Mouse (Mus musculus) limb, embryonic 11.5 days (tissue): ENCODE results near the gene Scarb1. TPM values are rescaled to one million over a fixed set of nuclear protein-coding genes. Genes with fewer than 3 reads are reported as not detected.

Experiments
- ATAC-seq: fragments of 200-750 bp; cut with Nextera tagmentation; 2 replicates; pipeline ENCODE4 v1.8.0; 2017; ENCODE audit warnings: low read depth; ENCODE audit not compliant: insufficient number of reproducible peaks, low FRiP score, low TSS enrichment
- DNase-seq: peaks from one replicate; pipeline ENCODE4 v3.0.0-alpha.2; 2015; ENCODE audit warnings: low spot score
- H3K27ac ChIP-seq: fragments of 300-500 bp; sonication (generic); replicated peaks from 2 replicates; pipeline ENCODE4 v1.5.1; 2014; ENCODE audit warnings: low read depth, mild to moderate bottlenecking, low read length
- H3K27me3 ChIP-seq: fragments of 300-500 bp; sonication (generic); 2 replicates; pipeline ENCODE4 v1.6.1; 2014; ENCODE audit warnings: mild to moderate bottlenecking, low read length, mixed read lengths; ENCODE audit not compliant: control insufficient read depth, insufficient read depth
- H3K36me3 ChIP-seq: fragments of 300-500 bp; sonication (generic); 2 replicates; pipeline ENCODE4 v1.6.1; 2014; ENCODE audit warnings: mild to moderate bottlenecking, low read length, moderate library complexity, mixed read lengths; ENCODE audit not compliant: control insufficient read depth, insufficient read depth
- H3K4me1 ChIP-seq: fragments of 300-500 bp; sonication (generic); 2 replicates; pipeline ENCODE4 v1.6.1; 2014; ENCODE audit warnings: low read length, mixed read lengths; ENCODE audit not compliant: control insufficient read depth, insufficient read depth
- H3K4me2 ChIP-seq: fragments of 300-500 bp; sonication (generic); 2 replicates; pipeline ENCODE4 v1.6.1; 2014; ENCODE audit warnings: low read depth, mild to moderate bottlenecking, moderate library complexity; ENCODE audit not compliant: severe bottlenecking
- H3K4me3 ChIP-seq: fragments of 300-500 bp; sonication (generic); 2 replicates; pipeline ENCODE4 v1.5.1; 2014; ENCODE audit warnings: low read depth, low read length
- H3K9ac ChIP-seq: fragments of 300-500 bp; sonication (generic); 2 replicates; pipeline ENCODE4 v1.6.1; 2014; ENCODE audit warnings: mild to moderate bottlenecking, low read length
- H3K9me3 ChIP-seq: fragments of 300-500 bp; sonication (generic); 2 replicates; pipeline ENCODE4 v1.6.1; 2016; ENCODE audit warnings: low read length; ENCODE audit not compliant: control insufficient read depth
- WGBS: fragments of 180-500 bp; shearing (Covaris S2); extraction: QIAGEN DNeasy Blood & Tissue Kit; methylation state at CpG from one replicate; pipeline ENCODE4 v1.1.7; 2014; 5-methylcytosine and 5-hydroxymethylcytosine counted together
- polyA plus RNA-seq: library from polyadenylated mRNA; unstranded; fragments of >200 nt; fragmentation: Nextera tagmentation; extraction: Ambion mirVana; gene quantifications from 2 replicates; pipeline ENCODE4 v1.2.1, GENCODE M21; 2014

Gene Scarb1
- polyA plus RNA-seq, 1 experiment from 2014 or later: 30.3 TPM

DNA sequence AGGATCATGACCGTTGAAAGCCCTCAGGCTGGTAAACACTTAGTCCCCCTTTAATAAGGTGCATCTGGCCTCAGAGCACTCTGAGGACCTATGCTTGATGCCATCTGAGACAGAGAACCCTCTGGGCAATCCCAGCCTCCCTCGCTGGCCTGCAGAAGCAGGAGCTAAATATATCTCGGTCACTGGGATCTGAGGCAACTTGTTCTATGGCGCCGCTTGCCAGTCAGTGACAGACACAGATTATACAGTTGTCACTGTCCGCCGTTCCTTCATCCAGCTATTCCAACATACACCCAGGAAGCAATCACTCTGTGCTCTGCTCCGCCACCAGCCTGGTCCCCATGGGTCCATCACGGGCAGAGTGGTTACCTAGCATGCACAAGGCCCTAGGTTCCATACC lies 74.8 kb downstream of the Scarb1 start:
- no peak for ATAC-seq
- Histone ChIP-seq H3K36me3 (no peaks in the 10 kb centered on the region; the same call in 1 of the 2 replicates), H3K27ac (no peak overlapping the region), H3K4me3 (no peak overlapping the region), H3K9me3 (no peaks in the 10 kb centered on the region), H3K4me2 (no peak overlapping the region), H3K27me3 (no peaks in the 10 kb centered on the region), H3K9ac (no peak overlapping the region), H3K4me1 (peaks cover 8% of the 10 kb centered on the region)
- DNase-seq: no peak
- 77% methylated on average over 9 of the region's 9 CpGs for WGBS

- no peaks in the 10 kb centered on the region for H3K9me3 ChIP-seq
- no peaks in the 10 kb centered on the region for H3K27me3 ChIP-seq
- WGBS: 9% methylated on average over 17 of the region's 17 CpGs
- no peak for ATAC-seq
- H3K9ac ChIP-seq: no peak overlapping the region
- H3K27ac ChIP-seq: no peak overlapping the region
- peaks cover 8% of the 10 kb centered on the region for H3K4me1 ChIP-seq
- DNase-seq: peak; percentile 69
- H3K4me2 ChIP-seq: no peak overlapping the region
- no peak overlapping the region for H3K4me3 ChIP-seq
- no peaks in the 10 kb centered on the region; the same call in 1 of the 2 replicates for H3K36me3 ChIP-seq
Observed at GRCm38 (mm10) chr5:125264700-125265099, 76.2 kb downstream of the Scarb1 start.

GRCm38 (mm10) chr5:125262578-125262977 lies 78.3 kb downstream of the Scarb1 start:
- Histone ChIP-seq H3K4me2 (no peak overlapping the region), H3K9ac (no peak overlapping the region), H3K4me1 (0 out of 2 replicates have a peak, but pooled peaks cover 3% of the 10 kb centered on the region), H3K9me3 (no peaks in the 10 kb centered on the region), H3K27ac (no peak overlapping the region), H3K27me3 (no peaks in the 10 kb centered on the region), H3K36me3 (no peaks in the 10 kb centered on the region; the same call in 1 of the 2 replicates), H3K4me3 (no peak overlapping the region)
- 67% methylated on average over 7 of the region's 7 CpGs for WGBS
- ATAC-seq (no peak), DNase-seq (no peak)

- DNase-seq (no peak), ATAC-seq (no peak)
- Histone ChIP-seq H3K27ac (no peak overlapping the region), H3K9ac (no peak overlapping the region), H3K4me1 (no peaks in the 10 kb centered on the region), H3K36me3 (no peaks in the 10 kb centered on the region), H3K9me3 (no peaks in the 10 kb centered on the region), H3K27me3 (no peaks in the 10 kb centered on the region), H3K4me3 (no peak overlapping the region), H3K4me2 (no peak overlapping the region)
- WGBS: 53% methylated on average over 4 of the region's 5 CpGs
Observed at GRCm38 (mm10) chr5:125253917-125254316, 87.0 kb downstream of the Scarb1 start.

- H3K27ac ChIP-seq: no peak overlapping the region
- WGBS: 87% methylated on average over 3 of the region's 3 CpGs
- H3K4me3 ChIP-seq: no peak overlapping the region
- no peaks in the 10 kb centered on the region for H3K4me1 ChIP-seq
- H3K36me3 ChIP-seq: no peaks in the 10 kb centered on the region
- ATAC-seq (no peak), DNase-seq (no peak)
- no peaks in the 10 kb centered on the region for H3K27me3 ChIP-seq
- H3K4me2 ChIP-seq: no peak overlapping the region
- no peak overlapping the region for H3K9ac ChIP-seq
- H3K9me3 ChIP-seq: no peaks in the 10 kb centered on the region
Observed at GRCm38 (mm10) chr5:125253448-125253847, 87.4 kb downstream of the Scarb1 start.

GRCm38 (mm10) chr5:125252664-125253063 lies 88.2 kb downstream of the Scarb1 start:
- no peaks in the 10 kb centered on the region for H3K4me1 ChIP-seq
- no peaks in the 10 kb centered on the region for H3K36me3 ChIP-seq
- no peaks in the 10 kb centered on the region for H3K9me3 ChIP-seq
- H3K27me3 ChIP-seq: no peaks in the 10 kb centered on the region
- no peak overlapping the region for H3K27ac ChIP-seq
- H3K9ac ChIP-seq: no peak overlapping the region
- DNase-seq (no peak), ATAC-seq (no peak)
- 73% methylated on average over 8 of the region's 8 CpGs for WGBS
- H3K4me2 ChIP-seq: no peak overlapping the region
- no peak overlapping the region for H3K4me3 ChIP-seq

DNA sequence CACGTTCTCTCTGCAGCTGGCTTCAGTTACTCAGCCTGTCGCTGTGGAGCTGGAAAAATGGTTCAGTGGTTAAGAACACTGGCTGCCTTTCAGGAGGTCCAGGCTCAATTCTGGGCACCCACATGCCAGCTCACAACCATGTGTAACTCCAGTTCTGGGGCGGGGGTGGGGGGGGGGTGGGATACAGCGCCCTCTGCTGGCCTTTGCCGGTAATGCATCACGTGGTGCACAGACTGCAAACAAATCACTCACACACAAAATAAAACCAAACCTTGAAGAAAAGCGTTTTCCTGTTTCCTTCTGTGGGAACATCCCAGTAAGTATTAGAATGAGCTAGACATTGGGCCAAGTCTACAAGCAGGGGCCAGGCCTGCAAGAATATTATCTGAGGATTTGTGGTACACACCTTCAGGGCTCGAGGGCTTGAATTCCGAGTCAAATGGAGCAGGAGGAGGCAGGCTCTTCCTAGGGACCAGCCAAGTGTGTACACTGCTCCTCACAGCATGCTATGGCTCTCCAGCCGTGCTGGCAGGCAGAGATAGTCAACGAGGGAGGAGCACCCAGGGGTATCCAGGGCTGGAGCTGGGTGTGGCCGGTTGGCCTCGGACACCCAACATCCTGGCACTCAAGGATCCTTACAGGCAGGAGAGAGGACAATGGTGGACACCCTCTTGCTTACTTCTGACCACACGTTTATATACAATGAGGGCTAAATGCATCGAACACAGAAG lies 88.8 kb downstream of the Scarb1 start:
- H3K4me2 ChIP-seq: no peak overlapping the region
- H3K4me3 ChIP-seq: no peak overlapping the region
- no peaks in the 10 kb centered on the region for H3K9me3 ChIP-seq
- H3K36me3 ChIP-seq: no peaks in the 10 kb centered on the region
- no peak overlapping the region for H3K9ac ChIP-seq
- H3K27me3 ChIP-seq: no peaks in the 10 kb centered on the region
- 59% methylated on average over 15 of the region's 15 CpGs for WGBS
- DNase-seq (no peak), ATAC-seq (no peak)
- no peak overlapping the region for H3K27ac ChIP-seq
- H3K4me1 ChIP-seq: no peaks in the 10 kb centered on the region

DNA sequence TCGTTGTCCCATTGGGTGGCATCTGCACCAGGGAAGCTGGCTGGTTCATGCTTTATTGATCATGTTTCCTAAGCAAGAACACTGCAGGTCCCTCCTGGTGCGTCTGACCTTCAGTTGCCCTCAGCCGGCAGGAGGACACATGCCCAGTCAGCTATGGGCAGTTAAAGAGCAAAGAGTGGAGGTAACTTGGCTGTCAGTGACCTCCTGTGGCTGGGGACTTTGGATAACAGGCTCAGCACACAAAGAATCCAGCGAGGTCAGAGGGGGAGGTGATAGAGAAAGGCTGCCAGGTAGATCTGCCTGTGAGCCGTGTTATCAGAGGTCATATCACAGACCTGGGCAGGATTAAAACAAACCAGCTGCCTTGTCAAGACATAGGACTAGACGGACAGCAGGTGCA lies 91.7 kb downstream of the Scarb1 start:
- Histone ChIP-seq H3K4me1 (peaks cover 14% of the 10 kb centered on the region), H3K36me3 (no peaks in the 10 kb centered on the region), H3K27me3 (no peaks in the 10 kb centered on the region), H3K4me3 (no peak overlapping the region), H3K9ac (no peak overlapping the region), H3K9me3 (no peaks in the 10 kb centered on the region), H3K4me2 (no peak overlapping the region), H3K27ac (no peak overlapping the region)
- no peak for DNase-seq
- no peak for ATAC-seq
- 44% methylated on average over 6 of the region's 6 CpGs for WGBS

DNA sequence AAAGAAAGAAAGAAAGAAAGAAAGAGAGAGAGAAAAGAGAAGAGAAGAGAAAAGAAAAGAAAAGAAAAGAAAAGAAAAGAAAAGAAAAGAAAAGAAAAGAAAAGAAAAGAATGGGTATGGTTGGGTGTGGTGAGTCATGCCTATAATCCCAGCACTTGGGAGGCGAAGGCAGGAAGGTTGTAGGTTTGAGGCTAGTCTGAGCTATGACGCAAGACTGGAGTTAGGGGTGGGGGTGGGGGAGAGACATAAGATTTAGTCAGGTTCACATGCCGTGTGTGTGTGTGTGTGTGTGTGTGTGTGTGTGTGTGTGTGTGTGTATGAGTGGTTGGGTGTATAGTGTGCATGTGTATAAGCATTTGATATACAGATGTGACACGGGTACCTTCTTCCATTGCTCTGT lies 94.2 kb downstream of the Scarb1 start:
- no peak overlapping the region for H3K4me3 ChIP-seq
- WGBS: 91% methylated on average over 4 of the region's 4 CpGs
- no peak overlapping the region for H3K27ac ChIP-seq
- no peak for DNase-seq
- no peaks in the 10 kb centered on the region for H3K36me3 ChIP-seq
- H3K4me2 ChIP-seq: no peak overlapping the region
- H3K9me3 ChIP-seq: no peaks in the 10 kb centered on the region
- ATAC-seq: no peak
- H3K9ac ChIP-seq: no peak overlapping the region
- H3K27me3 ChIP-seq: no peaks in the 10 kb centered on the region
- H3K4me1 ChIP-seq: peaks cover 18% of the 10 kb centered on the region
